Mouse (Mus musculus): ENCODE results near the gene Cd300ld. TPM values are rescaled to one million over a fixed set of nuclear protein-coding genes. Genes with fewer than 3 reads are reported as not detected.
"Not testable (repeated sequence)": the region's sequence is repeated elsewhere in the genome, so short reads cannot be mapped to it uniquely, and the experiment has no call there.

Cd300ld gene
- polyA plus RNA-seq (2012; rRNA removed): 1.2 and 1.5 TPM in 2 replicates

DNA sequence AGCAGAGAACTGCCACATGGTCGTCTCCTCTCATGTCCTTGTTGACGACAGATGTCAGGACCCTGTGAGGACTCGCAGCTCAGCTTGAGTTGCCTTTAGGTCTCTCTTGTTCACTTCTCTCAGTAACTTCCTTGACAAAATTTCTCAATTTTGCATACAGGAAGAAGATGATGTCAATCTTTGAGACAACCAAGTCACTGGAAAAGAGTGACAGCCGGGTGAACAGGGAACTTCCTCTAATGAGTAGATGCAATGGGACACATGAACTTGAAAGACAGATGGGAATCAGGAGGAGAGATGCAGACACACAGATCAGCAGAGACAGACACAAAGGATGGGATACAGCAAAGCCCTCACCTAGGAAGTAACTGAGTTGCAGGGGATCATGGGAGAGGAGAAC, at the start of gene Cd300ld:
Cd300ld (minus strand) TSS at position 130 of the 400 bp plus-strand sequence.
- Histone ChIP-seq H3K36me3 (ENCODE audit: control insufficient read depth, insufficient read depth, low read length) (no peaks in the 10 kb centered on the region), H3K27me3 (ENCODE audit: control insufficient read depth, insufficient read depth, low read length) (no peaks in the 10 kb centered on the region), H3K4me1 (ENCODE audit: control insufficient read depth, insufficient read depth, insufficient read length, low read length) (no peaks in the 10 kb centered on the region), H3K4me3 (ENCODE audit: low read depth, low read length) (no peak within 1 kb of the TSS), H3K27ac (ENCODE audit: insufficient read depth, low read depth, low read length) (no peak within 1 kb of the TSS; the same call in 1 of the 2 replicates)
- no peak for TF ChIP-seq CTCF (IDR thresholded peaks at IDR 0.05; ENCODE audit: extremely low read depth, insufficient read length, insufficient replicate concordance, low read depth, low read length)
- TF ChIP-seq POLR2A (IDR thresholded peaks at IDR 0.05; ENCODE audit: low read depth, low read length): no peak
- WGBS: 70% methylated on average over 4 of the region's 4 CpGs

DNA sequence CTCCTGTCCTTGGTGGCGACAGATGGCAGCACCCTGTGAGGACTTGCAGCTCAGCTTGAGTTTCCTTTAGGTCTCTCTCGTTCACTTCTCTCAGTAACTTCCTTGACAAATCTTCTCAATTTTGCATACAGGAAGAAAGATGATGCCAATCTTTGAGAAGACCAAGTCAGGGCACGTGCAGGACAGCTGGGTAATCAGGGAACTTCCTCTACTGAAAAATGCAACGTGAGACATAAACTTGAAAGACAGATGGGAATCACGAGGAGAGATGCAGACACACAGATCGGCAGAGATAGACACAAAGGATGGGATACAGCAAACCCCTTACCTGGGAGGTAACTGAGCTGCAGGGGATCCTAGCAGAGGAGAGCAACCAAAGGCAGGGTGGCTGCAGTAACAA, 47.9 kb upstream of the Cd300ld start, which contains the start of gene Cd300ld5:
Cd300ld5 (minus strand) TSS at position 101 of the 400 bp plus-strand sequence.
- H3K27ac ChIP-seq (ENCODE audit: insufficient read depth, low read depth, low read length); H3K4me3 ChIP-seq (ENCODE audit: low read depth, low read length); H3K4me1 ChIP-seq (ENCODE audit: control insufficient read depth, insufficient read depth, insufficient read length, low read length); H3K36me3 ChIP-seq (ENCODE audit: control insufficient read depth, insufficient read depth, low read length); H3K27me3 ChIP-seq (ENCODE audit: control insufficient read depth, insufficient read depth, low read length): not testable (repeated sequence)
- no CpG with 5 or more reads among the region's 6 CpGs for WGBS

DNA sequence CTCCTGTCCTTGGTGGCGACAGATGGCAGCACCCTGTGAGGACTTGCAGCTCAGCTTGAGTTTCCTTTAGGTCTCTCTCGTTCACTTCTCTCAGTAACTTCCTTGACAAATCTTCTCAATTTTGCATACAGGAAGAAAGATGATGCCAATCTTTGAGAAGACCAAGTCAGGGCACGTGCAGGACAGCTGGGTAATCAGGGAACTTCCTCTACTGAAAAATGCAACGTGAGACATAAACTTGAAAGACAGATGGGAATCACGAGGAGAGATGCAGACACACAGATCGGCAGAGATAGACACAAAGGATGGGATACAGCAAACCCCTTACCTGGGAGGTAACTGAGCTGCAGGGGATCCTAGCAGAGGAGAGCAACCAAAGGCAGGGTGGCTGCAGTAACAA, 37.2 kb upstream of the Cd300ld start, which contains the start of gene Cd300ld4:
Cd300ld4 (minus strand) TSS at position 101 of the 400 bp plus-strand sequence.
- WGBS: no CpG with 5 or more reads among the region's 6 CpGs
- H3K4me3 ChIP-seq (ENCODE audit: low read depth, low read length); H3K4me1 ChIP-seq (ENCODE audit: control insufficient read depth, insufficient read depth, insufficient read length, low read length); H3K36me3 ChIP-seq (ENCODE audit: control insufficient read depth, insufficient read depth, low read length); H3K27ac ChIP-seq (ENCODE audit: insufficient read depth, low read depth, low read length); H3K27me3 ChIP-seq (ENCODE audit: control insufficient read depth, insufficient read depth, low read length): not testable (repeated sequence)

DNA sequence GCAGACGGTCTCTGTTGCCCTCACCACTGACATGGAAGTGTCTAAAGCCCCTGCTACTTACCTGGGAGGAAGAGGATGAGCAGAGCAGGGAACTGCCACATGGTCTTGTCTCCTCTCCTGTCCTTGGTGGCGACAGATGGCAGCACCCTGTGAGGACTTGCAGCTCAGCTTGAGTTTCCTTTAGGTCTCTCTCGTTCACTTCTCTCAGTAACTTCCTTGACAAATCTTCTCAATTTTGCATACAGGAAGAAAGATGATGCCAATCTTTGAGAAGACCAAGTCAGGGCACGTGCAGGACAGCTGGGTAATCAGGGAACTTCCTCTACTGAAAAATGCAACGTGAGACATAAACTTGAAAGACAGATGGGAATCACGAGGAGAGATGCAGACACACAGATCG, 26.4 kb upstream of the Cd300ld start, which contains the start of gene Cd300ld2:
Cd300ld2 (minus strand) TSS at position 101 of the 400 bp plus-strand sequence.
- H3K27me3 ChIP-seq (ENCODE audit: control insufficient read depth, insufficient read depth, low read length); H3K27ac ChIP-seq (ENCODE audit: insufficient read depth, low read depth, low read length); H3K4me3 ChIP-seq (ENCODE audit: low read depth, low read length); H3K4me1 ChIP-seq (ENCODE audit: control insufficient read depth, insufficient read depth, insufficient read length, low read length); H3K36me3 ChIP-seq (ENCODE audit: control insufficient read depth, insufficient read depth, low read length): not testable (repeated sequence)
- no CpG with 5 or more reads among the region's 7 CpGs for WGBS

DNA sequence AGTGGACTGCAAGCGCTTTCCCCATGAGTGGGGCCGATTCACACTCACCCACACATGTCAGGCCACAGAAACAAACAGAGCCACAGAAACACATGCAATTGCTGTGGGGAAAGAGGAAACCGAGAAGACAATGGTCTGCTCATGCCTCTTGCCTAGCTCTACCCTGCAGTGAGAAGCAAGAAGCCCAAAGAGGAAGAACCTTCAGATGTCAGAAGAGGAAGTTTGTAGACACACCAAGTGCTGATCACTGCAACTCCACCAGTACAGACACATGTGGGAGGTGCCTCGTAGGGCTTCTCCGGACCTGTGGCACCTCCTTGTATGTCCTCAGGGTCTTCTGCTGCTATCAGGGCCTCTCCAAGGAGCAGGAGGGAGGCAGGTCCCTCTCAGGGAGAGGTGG, 14.3 kb upstream of the Cd300ld start:
- WGBS: 67% methylated on average over 5 of the region's 5 CpGs
- no peaks in the 10 kb centered on the region for H3K36me3 ChIP-seq (ENCODE audit: control insufficient read depth, insufficient read depth, low read length)

DNA sequence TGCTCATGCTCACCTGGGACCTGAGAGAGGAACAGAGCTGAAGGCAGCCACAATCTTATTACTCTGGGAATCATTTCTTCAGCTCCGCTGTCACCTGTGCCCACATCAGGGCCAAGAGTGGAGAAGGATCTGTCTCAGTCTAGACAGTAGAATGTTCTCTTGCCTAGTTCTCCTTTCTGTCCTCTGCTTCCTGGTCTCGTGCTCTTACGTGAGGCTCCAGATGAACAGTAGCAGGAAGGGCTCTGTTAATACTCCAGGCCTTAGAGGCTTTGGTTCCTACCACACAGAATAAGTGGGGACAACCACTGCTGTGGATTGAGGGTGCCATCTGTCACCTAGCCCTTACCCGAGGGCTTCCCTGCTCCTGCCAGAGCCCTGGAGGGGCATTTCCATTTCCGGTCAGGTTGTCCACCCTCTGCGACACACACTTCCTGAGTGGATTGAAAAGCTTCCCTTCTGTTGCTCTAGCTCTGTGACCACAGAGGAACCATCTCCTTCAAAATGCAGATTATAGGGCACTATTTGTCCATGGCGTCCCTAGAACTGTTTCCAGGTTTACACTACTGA, 11.8 kb upstream of the Cd300ld start, which contains the start of gene Cd300c2:
Cd300c2 (minus strand) TSS at position 407 of the 567 bp plus-strand sequence.
- no peaks in the 10 kb centered on the region for H3K27me3 ChIP-seq (ENCODE audit: control insufficient read depth, insufficient read depth, low read length)
- no peaks in the 10 kb centered on the region for H3K4me1 ChIP-seq (ENCODE audit: control insufficient read depth, insufficient read depth, insufficient read length, low read length)
- H3K36me3 ChIP-seq (ENCODE audit: control insufficient read depth, insufficient read depth, low read length): no peaks in the 10 kb centered on the region
- peak within 1 kb of the TSS; percentile 28; the same call in 1 of the 2 replicates for H3K4me3 ChIP-seq (ENCODE audit: low read depth, low read length)
- TF ChIP-seq POLR2A (IDR thresholded peaks at IDR 0.05; ENCODE audit: low read depth, low read length): no peak
- TF ChIP-seq CTCF (IDR thresholded peaks at IDR 0.05; ENCODE audit: extremely low read depth, insufficient read length, insufficient replicate concordance, low read depth, low read length): no peak
- 73% methylated on average over 7 of the region's 7 CpGs for WGBS
- peak within 1 kb of the TSS; percentile 59; the same call in 1 of the 2 replicates for H3K27ac ChIP-seq (ENCODE audit: insufficient read depth, low read depth, low read length)

More for the DNA sequence above, 14.3 kb upstream of the Cd300ld start:
- no peaks in the 10 kb centered on the region for H3K4me1 ChIP-seq (ENCODE audit: control insufficient read depth, insufficient read depth, insufficient read length, low read length)
- H3K27me3 ChIP-seq (ENCODE audit: control insufficient read depth, insufficient read depth, low read length): no peaks in the 10 kb centered on the region
- TF ChIP-seq CTCF (IDR thresholded peaks at IDR 0.05; ENCODE audit: extremely low read depth, insufficient read length, insufficient replicate concordance, low read depth, low read length) (no peak), POLR2A (IDR thresholded peaks at IDR 0.05; ENCODE audit: low read depth, low read length) (no peak)
- no peak overlapping the region for H3K4me3 ChIP-seq (ENCODE audit: low read depth, low read length)
- H3K27ac ChIP-seq (ENCODE audit: insufficient read depth, low read depth, low read length): peak overlapping the region; percentile 25; the same call in 1 of the 2 replicates

DNA sequence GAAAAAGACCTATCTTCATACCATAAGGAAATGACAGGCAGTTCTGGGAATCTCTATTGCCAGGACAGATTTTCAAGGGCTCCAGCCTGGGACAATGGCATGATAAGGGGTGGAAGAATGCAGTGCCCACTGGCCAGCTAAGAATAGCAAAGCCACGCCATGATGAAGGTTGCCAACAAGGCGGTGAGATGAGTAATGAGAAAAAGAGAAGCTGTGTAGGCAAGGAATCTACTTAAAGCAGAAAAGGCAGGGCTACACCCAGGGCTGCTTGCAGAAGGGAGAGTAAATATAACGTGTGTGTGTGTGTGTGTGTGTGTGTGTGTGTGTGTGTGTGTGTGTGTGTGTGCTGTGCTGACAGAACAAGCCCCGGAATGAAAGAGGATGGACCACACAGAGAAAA, 7.9 kb downstream of the Cd300ld start:
- TF ChIP-seq CTCF (IDR thresholded peaks at IDR 0.05; ENCODE audit: extremely low read depth, insufficient read length, insufficient replicate concordance, low read depth, low read length) (no peak), POLR2A (IDR thresholded peaks at IDR 0.05; ENCODE audit: low read depth, low read length) (no peak)
- Histone ChIP-seq H3K4me3 (ENCODE audit: low read depth, low read length) (no peak overlapping the region), H3K27me3 (ENCODE audit: control insufficient read depth, insufficient read depth, low read length) (no peaks in the 10 kb centered on the region), H3K4me1 (ENCODE audit: control insufficient read depth, insufficient read depth, insufficient read length, low read length) (no peaks in the 10 kb centered on the region), H3K27ac (ENCODE audit: insufficient read depth, low read depth, low read length) (no peak overlapping the region), H3K36me3 (ENCODE audit: control insufficient read depth, insufficient read depth, low read length) (no peaks in the 10 kb centered on the region)
- WGBS: 49% methylated on average over 4 of the region's 4 CpGs

DNA sequence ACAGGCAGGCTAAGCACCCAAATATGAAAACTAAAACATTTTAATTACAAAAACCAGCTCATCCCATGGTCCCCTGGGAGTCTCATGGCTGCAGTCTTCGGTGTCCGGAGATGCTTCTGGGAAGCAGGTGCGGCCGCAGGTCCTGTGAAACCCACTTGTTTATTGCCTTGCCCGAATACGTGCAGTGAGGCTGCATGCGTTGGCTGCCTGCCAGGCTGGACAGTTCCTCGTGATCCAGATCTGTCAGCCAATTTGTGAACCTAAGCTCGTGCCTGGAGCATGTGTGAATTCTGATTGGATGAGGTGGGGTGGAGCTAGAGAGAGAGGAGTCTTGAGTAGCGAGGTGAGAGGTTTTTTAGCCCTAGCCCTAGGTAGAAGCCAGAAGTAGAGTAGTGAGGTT, 17.0 kb downstream of the Cd300ld start:
- H3K27me3 ChIP-seq (ENCODE audit: control insufficient read depth, insufficient read depth, low read length): no peaks in the 10 kb centered on the region
- no peak overlapping the region for H3K4me3 ChIP-seq (ENCODE audit: low read depth, low read length)
- 75% methylated on average over 10 of the region's 10 CpGs for WGBS
- H3K36me3 ChIP-seq (ENCODE audit: control insufficient read depth, insufficient read depth, low read length): no peaks in the 10 kb centered on the region
- H3K27ac ChIP-seq (ENCODE audit: insufficient read depth, low read depth, low read length): no peak overlapping the region
- H3K4me1 ChIP-seq (ENCODE audit: control insufficient read depth, insufficient read depth, insufficient read length, low read length): no peaks in the 10 kb centered on the region
- no peak for TF ChIP-seq POLR2A (IDR thresholded peaks at IDR 0.05; ENCODE audit: low read depth, low read length)
- no peak for TF ChIP-seq CTCF (IDR thresholded peaks at IDR 0.05; ENCODE audit: extremely low read depth, insufficient read length, insufficient replicate concordance, low read depth, low read length)
